Mouse (Mus musculus) ES-E14 (cell line): Measurements from ENCODE around the gene Agbl3.

Source experiments
- MAFK ChIP-seq: IDR thresholded peaks from 2 replicates; pipeline ENCODE4 v1.6.1; 2014; ENCODE audit warnings: mild to moderate bottlenecking, low read depth, low read length, inconsistent platforms; ENCODE audit not compliant: insufficient read depth
- ZC3H11A ChIP-seq: IDR thresholded peaks from 2 replicates; pipeline ENCODE4 v1.6.1; 2012; ENCODE audit warnings: low read depth, mild to moderate bottlenecking, inconsistent platforms, low read length, borderline replicate concordance

DNA sequence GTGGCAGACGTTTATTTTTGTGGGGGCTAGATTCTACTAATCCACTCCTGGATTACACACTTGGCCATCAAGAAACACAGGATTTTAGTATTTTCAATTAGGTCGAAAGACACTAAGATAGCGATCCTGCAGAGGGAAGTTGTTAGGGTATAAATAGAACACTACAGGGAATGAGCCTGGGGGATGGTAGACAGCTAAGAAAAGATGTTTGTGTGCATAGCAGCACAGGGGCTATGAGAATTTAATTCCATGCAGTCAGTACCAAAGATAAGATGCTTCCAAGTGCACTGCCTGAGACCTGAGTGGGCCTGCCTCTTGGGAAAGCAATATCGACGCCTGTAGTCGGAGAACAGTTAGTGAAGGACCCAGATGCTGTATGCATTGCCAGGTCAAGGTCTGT lies 9.7 kb upstream of the Agbl3 start:
- TF ChIP-seq ZC3H11A (no peak), MAFK (no peak)
